Mouse (Mus musculus): ENCODE measurements at regions not wholly inside any gene's neighbourhood (a gene's known extent, or its start where the extent isn't known, plus 50 kb on each side); places are given as distances from the start of the nearest gene placed in this dataset.

- H3K4me3 ChIP-seq (ENCODE audit: control insufficient read depth in 1 of 2, insufficient read depth in 1 of 2, low read depth in 2 of 2, low read length in 2 of 2) = no peak overlapping the region
- TF ChIP-seq MEF2A (IDR thresholded peaks at IDR 0.05; ENCODE audit: extremely low read depth, insufficient replicate concordance, low read depth, low read length, poor library complexity, severe bottlenecking) (no peak), UBTF (IDR thresholded peaks at IDR 0.05; ENCODE audit: borderline replicate concordance, insufficient read depth, low read depth, low read length) (no peak), POLR2AphosphoS5 (IDR thresholded peaks at IDR 0.05; ENCODE audit: borderline replicate concordance, low read depth, low read length) (no peak), TAL1 (IDR thresholded peaks at IDR 0.05; ENCODE audit: low read length) (no peak), NRF1 (IDR thresholded peaks at IDR 0.05; ENCODE audit: insufficient read depth, low read depth, low read length, poor library complexity, severe bottlenecking) (no peak), CHD1 (IDR thresholded peaks at IDR 0.05; ENCODE audit: low read depth, low read length) (no peak), ETS1 (IDR thresholded peaks at IDR 0.05; ENCODE audit: low read depth, low read length) (no peak), NELFE (IDR thresholded peaks at IDR 0.05; ENCODE audit: low read depth, low read length) (no peak)
- H3K79me2 ChIP-seq (ENCODE audit: control insufficient read depth, insufficient read depth, low read length, poor library complexity) = no peaks in the 10 kb centered on the region
- no peaks in the 10 kb centered on the region for H3K9me3 ChIP-seq (replicated peaks; ENCODE audit: insufficient read depth, low read length)
- no peak for DNase-seq (ENCODE audit: low read depth, low spot score)
- no peak overlapping the region for H3K9ac ChIP-seq (ENCODE audit: control insufficient read depth, low read depth, low read length, poor library complexity, severe bottlenecking)
- H3K4me1 ChIP-seq (ENCODE audit: control insufficient read depth in 1 of 2, insufficient read depth in 2 of 2, low read length in 2 of 2) = no peaks in the 10 kb centered on the region
- no peaks in the 10 kb centered on the region for H3K27me3 ChIP-seq (ENCODE audit: control insufficient read depth in 1 of 2, insufficient read depth in 2 of 2, low read length in 2 of 2)
- no peak overlapping the region for H3K27ac ChIP-seq (ENCODE audit: control insufficient read depth, low read depth, low read length)
- H3K36me3 ChIP-seq (ENCODE audit: control insufficient read depth in 1 of 2, insufficient read depth in 2 of 2, low read length in 2 of 2) = no peaks in the 10 kb centered on the region
Observed at GRCm38 (mm10) chr1:73541371-73541770, 525.7 kb upstream of the Tnp1 start.

GRCm38 (mm10) chr1:73538420-73538871, 522.7 kb upstream of the Tnp1 start:
- Histone ChIP-seq H3K4me3 (ENCODE audit: control insufficient read depth in 1 of 2, insufficient read depth in 1 of 2, low read depth in 2 of 2, low read length in 2 of 2) (no peak overlapping the region), H3K9me3 (replicated peaks; ENCODE audit: insufficient read depth, low read length) (no peaks in the 10 kb centered on the region), H3K4me1 (ENCODE audit: control insufficient read depth in 1 of 2, insufficient read depth in 2 of 2, low read length in 2 of 2) (no peaks in the 10 kb centered on the region), H3K27ac (ENCODE audit: control insufficient read depth, low read depth, low read length) (no peak overlapping the region), H3K27me3 (ENCODE audit: control insufficient read depth in 1 of 2, insufficient read depth in 2 of 2, low read length in 2 of 2) (no peaks in the 10 kb centered on the region), H3K79me2 (ENCODE audit: control insufficient read depth, insufficient read depth, low read length, poor library complexity) (no peaks in the 10 kb centered on the region), H3K9ac (ENCODE audit: control insufficient read depth, low read depth, low read length, poor library complexity, severe bottlenecking) (no peak overlapping the region), H3K36me3 (ENCODE audit: control insufficient read depth in 1 of 2, insufficient read depth in 2 of 2, low read length in 2 of 2) (no peaks in the 10 kb centered on the region)
- DNase-seq (ENCODE audit: low read depth, low spot score) = no peak
- TF ChIP-seq GATA1 (IDR thresholded peaks at IDR 0.05; ENCODE audit: low read depth, low read length) (no peak), EP300 (IDR thresholded peaks at IDR 0.05; ENCODE audit: low read depth in 1 of 2, low read length in 2 of 2) (no peak), MAZ (IDR thresholded peaks at IDR 0.05; ENCODE audit: low read depth, low read length) (no peak), POLR2A (IDR thresholded peaks at IDR 0.05; ENCODE audit: control insufficient read depth in 1 of 2, insufficient read depth in 1 of 2, low read depth in 1 of 2, low read length in 2 of 2, poor library complexity in 1 of 2) (no peak), ZNF384 (IDR thresholded peaks at IDR 0.05; ENCODE audit: low read depth, low read length) (no peak), NELFE (IDR thresholded peaks at IDR 0.05; ENCODE audit: low read depth, low read length) (no peak), TCF12 (IDR thresholded peaks at IDR 0.05; ENCODE audit: low read depth, low read length) (no peak), MAFK (IDR thresholded peaks at IDR 0.05; ENCODE audit: borderline replicate concordance, low read depth, low read length) (no peak), ZMIZ1 (IDR thresholded peaks at IDR 0.05; ENCODE audit: low read depth, low read length) (no peak), ETS1 (IDR thresholded peaks at IDR 0.05; ENCODE audit: low read depth, low read length) (no peak), MYB (IDR thresholded peaks at IDR 0.05; ENCODE audit: low read depth, low read length) (no peak), KAT2A (conservative IDR thresholded peaks at IDR 0.05; ENCODE audit: low read depth, low read length) (no peak), MEF2A (IDR thresholded peaks at IDR 0.05; ENCODE audit: extremely low read depth, insufficient replicate concordance, low read depth, low read length, poor library complexity, severe bottlenecking) (no peak), USF1 (IDR thresholded peaks at IDR 0.05; ENCODE audit: low read depth, low read length) (no peak), ZC3H11A (IDR thresholded peaks at IDR 0.05; ENCODE audit: low read depth, low read length) (no peak), POLR2AphosphoS5 (IDR thresholded peaks at IDR 0.05; ENCODE audit: borderline replicate concordance, low read depth, low read length) (no peak), CHD1 (IDR thresholded peaks at IDR 0.05; ENCODE audit: low read depth, low read length) (no peak), MAX (IDR thresholded peaks at IDR 0.05; ENCODE audit: low read length) (no peak)
